Mouse (Mus musculus) liver, postnatal 0 days (tissue): ENCODE measurements around the gene Taok1.

Experiments used
- CTCF ChIP-seq: sonication (generic); IDR thresholded peaks from 2 replicates; pipeline ENCODE4 v1.5.1; 2016; ENCODE audit warnings: antibody characterized with exemption, low read depth
- EP300 ChIP-seq: IDR thresholded peaks from 2 replicates; pipeline ENCODE4 v1.6.1; 2016; ENCODE audit warnings: antibody characterized with exemption, low read depth, mild to moderate bottlenecking

- TF ChIP-seq CTCF (no peak), EP300 (no peak)
These were observed 94.5 kb downstream of the Taok1 start for GRCm38 (mm10) chr11:77512891-77513810.
